Mouse (Mus musculus): ENCODE measurements around the gene Ankrd33. TPM values are rescaled to one million over a fixed set of nuclear protein-coding genes. Genes with fewer than 3 reads are reported as not detected.

The Ankrd33 gene
- polyA plus RNA-seq (2012; rRNA removed), result not detected in 2 replicates

DNA sequence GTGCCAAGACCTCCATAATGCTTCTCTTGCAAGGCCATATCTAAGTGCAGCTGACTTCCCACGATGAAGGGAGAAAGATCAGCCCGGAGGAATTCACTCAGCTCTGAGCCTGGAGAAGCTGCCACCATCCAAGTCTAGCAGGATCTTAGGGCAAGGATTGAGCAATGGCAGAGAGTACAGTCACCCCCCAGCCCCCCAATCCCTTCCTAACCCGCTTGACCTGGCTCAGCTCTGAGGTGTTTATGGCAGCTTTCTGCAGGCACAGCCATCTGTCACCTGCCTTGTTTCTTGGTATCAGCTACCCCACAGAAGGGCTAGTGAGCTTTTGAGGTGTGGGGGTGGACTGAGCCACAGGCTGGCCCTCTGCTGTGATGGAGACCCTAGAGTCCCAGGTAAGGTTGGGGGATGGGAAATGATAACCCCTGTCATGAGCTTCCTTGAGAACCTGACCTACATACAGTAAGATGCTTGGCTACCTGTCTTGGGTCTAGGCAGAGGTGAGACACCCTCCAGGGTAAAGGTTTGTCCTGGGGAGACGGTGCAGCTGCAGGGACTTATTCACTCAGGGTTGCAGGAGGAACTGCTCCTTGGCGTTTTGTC, at the start of gene Ankrd33:
Gene Ankrd33 (plus strand): TSS at position 245 of the 600 bp plus-strand sequence.
- DNase-seq, result no peak
- H3K27me3 ChIP-seq (replicated peaks; ENCODE audit: control insufficient read depth, insufficient read depth, low read length), result no peaks in the 10 kb centered on the region
- 82% methylated on average over 5 of the region's 5 CpGs for WGBS

DNA sequence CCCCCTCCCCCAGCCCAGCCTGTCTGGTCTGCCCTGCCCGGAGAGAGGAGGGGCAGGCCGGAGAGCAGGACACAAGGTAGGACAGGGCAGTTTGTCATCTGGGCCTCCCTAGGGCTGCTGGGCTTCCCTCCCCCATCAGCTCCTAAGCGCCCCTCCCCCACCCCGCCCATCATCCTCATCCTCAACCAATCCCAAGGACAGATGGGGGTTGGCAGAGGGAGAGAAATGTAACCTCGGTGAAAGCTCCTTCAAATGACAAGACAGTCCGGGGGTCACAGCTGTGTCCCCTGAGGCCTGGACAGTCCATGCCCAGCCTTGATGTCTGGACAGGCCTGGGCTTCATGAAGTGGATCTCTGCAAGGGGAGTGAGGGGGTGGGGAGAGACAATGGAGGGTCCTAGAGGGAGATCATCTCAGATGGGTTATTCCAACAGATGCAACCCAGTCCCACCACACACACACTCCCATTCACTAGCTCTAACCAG, 49.1 kb upstream of the Ankrd33 start:
- WGBS, result 41% methylated on average over 6 of the region's 6 CpGs
- no peak overlapping the region for H3K4me3 ChIP-seq (ENCODE audit: insufficient read depth, low read depth, low read length)
- no peak for DNase-seq
- no peak overlapping the region for H3K27ac ChIP-seq (ENCODE audit: insufficient read depth, low read depth, low read length)
- no peak for TF ChIP-seq POLR2A (IDR thresholded peaks at IDR 0.05; ENCODE audit: low read depth, low read length)
- TF ChIP-seq CTCF (conservative IDR thresholded peaks at IDR 0.05; ENCODE audit: insufficient read depth, insufficient read length, low read depth, low read length), result no peak
- H3K27me3 ChIP-seq (replicated peaks; ENCODE audit: control insufficient read depth, insufficient read depth, low read length), result no peaks in the 10 kb centered on the region
- H3K36me3 ChIP-seq (ENCODE audit: control insufficient read depth, insufficient read depth, low read length), result no peaks in the 10 kb centered on the region
- H3K4me1 ChIP-seq (ENCODE audit: control insufficient read depth, insufficient read depth, low read length), result peaks cover 47% of the 10 kb centered on the region

More for the DNA sequence above, at the start of gene Ankrd33:
- Histone ChIP-seq H3K27ac (ENCODE audit: insufficient read depth, low read depth, low read length) (no peak within 1 kb of the TSS), H3K4me3 (ENCODE audit: insufficient read depth, low read depth, low read length) (no peak within 1 kb of the TSS), H3K4me1 (ENCODE audit: control insufficient read depth, insufficient read depth, low read length) (no peaks in the 10 kb centered on the region; the same call in 1 of the 2 replicates), H3K36me3 (ENCODE audit: control insufficient read depth, insufficient read depth, low read length) (no peaks in the 10 kb centered on the region)
- TF ChIP-seq CTCF (conservative IDR thresholded peaks at IDR 0.05; ENCODE audit: insufficient read depth, insufficient read length, low read depth, low read length) (no peak), POLR2A (IDR thresholded peaks at IDR 0.05; ENCODE audit: low read depth, low read length) (no peak)

DNA sequence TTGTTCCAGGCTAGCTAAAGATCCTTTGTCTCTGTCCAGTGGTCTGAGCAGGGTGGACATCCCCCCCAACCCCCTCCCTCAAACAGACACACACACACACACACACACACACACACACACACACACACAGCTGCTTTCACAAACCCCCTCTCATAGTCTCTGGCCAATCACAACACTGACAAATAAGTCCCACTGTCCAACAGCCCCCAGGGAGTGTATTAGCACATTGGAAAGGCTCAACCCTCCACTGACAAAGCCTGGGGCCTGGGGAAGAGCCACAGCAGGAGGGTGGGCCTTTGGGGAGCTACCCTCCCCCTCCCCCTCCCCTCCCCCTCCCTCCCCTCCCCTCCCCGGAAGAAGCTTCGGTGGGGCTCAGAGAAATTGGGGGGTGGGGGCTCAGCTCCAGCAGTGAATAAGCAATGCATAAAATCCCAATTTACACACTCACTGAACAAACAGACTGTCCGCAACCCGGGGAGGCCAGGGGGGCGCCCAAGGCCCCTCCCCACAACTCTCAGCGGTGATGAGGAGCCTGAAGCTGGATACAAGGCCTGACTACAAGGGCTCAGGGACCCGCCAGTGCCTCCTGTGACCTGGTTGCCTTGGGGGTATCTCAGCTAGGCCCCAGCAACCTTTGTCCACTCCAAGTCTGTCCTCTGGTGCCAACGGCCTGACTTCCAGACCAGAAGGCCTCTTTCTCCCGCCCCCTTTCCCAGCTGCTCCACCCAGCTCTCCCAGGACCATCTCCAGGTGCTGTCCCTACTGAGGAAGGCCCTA, 48.4 kb upstream of the Ankrd33 start:
- Histone ChIP-seq H3K27ac (ENCODE audit: insufficient read depth, low read depth, low read length) (peak overlapping the region; percentile 0), H3K27me3 (replicated peaks; ENCODE audit: control insufficient read depth, insufficient read depth, low read length) (no peaks in the 10 kb centered on the region), H3K36me3 (ENCODE audit: control insufficient read depth, insufficient read depth, low read length) (no peaks in the 10 kb centered on the region), H3K4me1 (ENCODE audit: control insufficient read depth, insufficient read depth, low read length) (peaks cover 51% of the 10 kb centered on the region), H3K4me3 (ENCODE audit: insufficient read depth, low read depth, low read length) (no peak overlapping the region)
- TF ChIP-seq POLR2A (IDR thresholded peaks at IDR 0.05; ENCODE audit: low read depth, low read length) (no peak), CTCF (conservative IDR thresholded peaks at IDR 0.05; ENCODE audit: insufficient read depth, insufficient read length, low read depth, low read length) (no peak)
- peak; percentile 83 for DNase-seq
- 47% methylated on average over 7 of the region's 9 CpGs for WGBS

DNA sequence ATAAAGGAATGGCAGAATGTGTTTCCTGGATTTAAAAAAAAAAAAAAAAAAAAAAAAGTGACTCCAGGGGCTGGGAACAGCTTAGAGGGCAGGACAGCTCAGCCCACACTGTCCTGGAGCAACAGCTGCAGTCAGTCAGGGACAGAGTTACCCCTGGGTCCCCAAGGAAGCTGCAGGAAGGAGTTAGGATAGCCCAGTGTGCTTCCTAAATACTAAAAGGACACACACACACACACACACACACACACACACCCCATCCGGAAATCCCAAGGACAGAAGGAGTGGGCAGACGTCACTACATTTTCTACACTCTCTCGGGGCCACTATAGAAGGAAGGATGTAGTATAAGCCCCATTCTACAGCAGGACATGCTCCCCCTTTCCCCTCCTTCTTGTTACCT, 47.5 kb upstream of the Ankrd33 start:
- Histone ChIP-seq H3K4me1 (ENCODE audit: control insufficient read depth, insufficient read depth, low read length) (peaks cover 60% of the 10 kb centered on the region), H3K4me3 (ENCODE audit: insufficient read depth, low read depth, low read length) (no peak overlapping the region), H3K27ac (ENCODE audit: insufficient read depth, low read depth, low read length) (peak overlapping the region; percentile 78), H3K36me3 (ENCODE audit: control insufficient read depth, insufficient read depth, low read length) (no peaks in the 10 kb centered on the region), H3K27me3 (replicated peaks; ENCODE audit: control insufficient read depth, insufficient read depth, low read length) (no peaks in the 10 kb centered on the region)
- peak; percentile 56 for DNase-seq
- 47% methylated on average over 3 of the region's 3 CpGs for WGBS
- TF ChIP-seq CTCF (conservative IDR thresholded peaks at IDR 0.05; ENCODE audit: insufficient read depth, insufficient read length, low read depth, low read length), result no peak
- TF ChIP-seq POLR2A (IDR thresholded peaks at IDR 0.05; ENCODE audit: low read depth, low read length), result no peak

DNA sequence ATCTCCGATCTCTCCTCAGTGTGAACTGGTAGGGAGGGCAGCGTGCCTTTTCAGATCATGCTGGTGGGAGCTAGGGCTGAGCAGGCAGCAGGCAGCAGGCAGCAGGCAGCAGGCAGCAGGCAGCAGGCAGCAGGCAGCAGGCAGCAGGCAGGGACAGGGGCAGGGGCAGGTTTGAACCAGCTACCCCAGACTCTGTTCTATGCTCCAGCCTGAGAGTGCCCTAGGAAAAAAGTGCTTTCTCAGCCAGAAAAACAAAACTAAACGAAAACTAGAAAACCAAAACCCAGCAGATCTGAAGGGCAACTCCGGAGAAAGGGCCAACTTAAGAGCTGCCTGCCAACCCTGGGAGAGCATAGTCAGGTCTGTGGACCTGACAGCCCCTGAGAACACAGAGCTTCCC, 46.9 kb upstream of the Ankrd33 start:
- H3K4me1 ChIP-seq (ENCODE audit: control insufficient read depth, insufficient read depth, low read length), result peaks cover 64% of the 10 kb centered on the region
- TF ChIP-seq CTCF (conservative IDR thresholded peaks at IDR 0.05; ENCODE audit: insufficient read depth, insufficient read length, low read depth, low read length) (no peak), POLR2A (IDR thresholded peaks at IDR 0.05; ENCODE audit: low read depth, low read length) (no peak)
- no peaks in the 10 kb centered on the region for H3K36me3 ChIP-seq (ENCODE audit: control insufficient read depth, insufficient read depth, low read length)
- H3K27me3 ChIP-seq (replicated peaks; ENCODE audit: control insufficient read depth, insufficient read depth, low read length), result no peaks in the 10 kb centered on the region
- 42% methylated on average over 4 of the region's 4 CpGs for WGBS
- H3K4me3 ChIP-seq (ENCODE audit: insufficient read depth, low read depth, low read length), result no peak overlapping the region
- peak; percentile 82 for DNase-seq
- peak overlapping the region; percentile 78 for H3K27ac ChIP-seq (ENCODE audit: insufficient read depth, low read depth, low read length)

DNA sequence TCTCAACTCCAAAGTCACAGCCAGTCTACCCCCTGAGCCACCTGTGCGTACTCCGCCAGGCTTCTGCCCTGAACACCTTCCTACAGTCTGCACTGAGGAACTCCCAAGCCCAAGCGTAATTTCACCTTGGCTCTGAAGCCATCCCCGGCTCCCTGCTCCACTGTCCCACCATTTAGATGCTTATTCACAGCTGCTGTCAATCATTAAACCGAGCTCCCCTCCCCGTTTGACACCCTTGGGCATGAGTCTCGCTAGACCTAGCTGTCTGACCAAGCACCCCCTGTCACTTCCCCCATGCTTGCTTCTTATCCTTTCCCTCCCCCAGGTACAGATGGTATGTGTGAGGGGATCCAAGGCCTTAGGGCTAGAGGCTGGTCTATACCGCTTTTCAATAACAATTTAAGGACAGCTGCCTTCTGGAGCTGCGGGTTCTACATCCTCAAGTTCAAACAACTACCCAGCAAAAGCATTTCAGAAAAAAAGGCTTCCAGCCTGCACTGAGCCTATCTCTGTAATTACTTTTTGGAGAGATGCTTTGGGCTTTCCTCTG, 45.8 kb upstream of the Ankrd33 start:
- 41% methylated on average over 9 of the region's 9 CpGs for WGBS
- H3K36me3 ChIP-seq (ENCODE audit: control insufficient read depth, insufficient read depth, low read length), result no peaks in the 10 kb centered on the region
- H3K4me1 ChIP-seq (ENCODE audit: control insufficient read depth, insufficient read depth, low read length), result peaks cover 72% of the 10 kb centered on the region
- DNase-seq, result peak; percentile 93
- H3K4me3 ChIP-seq (ENCODE audit: insufficient read depth, low read depth, low read length), result no peak overlapping the region
- H3K27me3 ChIP-seq (replicated peaks; ENCODE audit: control insufficient read depth, insufficient read depth, low read length), result no peaks in the 10 kb centered on the region
- no peak for TF ChIP-seq POLR2A (IDR thresholded peaks at IDR 0.05; ENCODE audit: low read depth, low read length)
- TF ChIP-seq CTCF (conservative IDR thresholded peaks at IDR 0.05; ENCODE audit: insufficient read depth, insufficient read length, low read depth, low read length), result no peak
- peak overlapping the region; percentile 78 for H3K27ac ChIP-seq (ENCODE audit: insufficient read depth, low read depth, low read length)

DNA sequence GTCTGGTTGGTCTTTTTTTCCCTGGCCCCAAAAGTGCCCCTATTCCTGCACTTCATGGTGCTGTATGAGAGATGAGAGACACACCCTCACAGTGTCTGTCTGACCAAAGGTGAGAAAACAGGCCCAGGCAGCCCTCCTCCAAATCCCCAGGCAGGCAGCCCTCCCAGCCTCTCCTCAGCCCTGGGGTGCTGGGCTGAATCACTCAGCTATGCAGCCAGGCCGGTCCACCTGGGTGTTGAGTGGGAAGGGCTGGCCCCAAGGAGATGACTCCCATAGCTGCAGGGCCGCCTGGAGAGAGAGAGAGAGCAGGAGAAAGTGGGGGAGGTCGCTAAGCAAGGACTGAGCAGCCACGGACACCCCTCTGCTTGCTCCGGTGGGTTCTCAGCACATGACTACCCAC, 44.8 kb upstream of the Ankrd33 start:
- Histone ChIP-seq H3K36me3 (ENCODE audit: control insufficient read depth, insufficient read depth, low read length) (no peaks in the 10 kb centered on the region), H3K4me3 (ENCODE audit: insufficient read depth, low read depth, low read length) (no peak overlapping the region), H3K4me1 (ENCODE audit: control insufficient read depth, insufficient read depth, low read length) (peaks cover 82% of the 10 kb centered on the region), H3K27me3 (replicated peaks; ENCODE audit: control insufficient read depth, insufficient read depth, low read length) (no peaks in the 10 kb centered on the region), H3K27ac (ENCODE audit: insufficient read depth, low read depth, low read length) (peak overlapping the region; percentile 58)
- no peak for TF ChIP-seq POLR2A (IDR thresholded peaks at IDR 0.05; ENCODE audit: low read depth, low read length)
- no peak for TF ChIP-seq CTCF (conservative IDR thresholded peaks at IDR 0.05; ENCODE audit: insufficient read depth, insufficient read length, low read depth, low read length)
- WGBS, result 22% methylated on average over 5 of the region's 5 CpGs
- peak; percentile 85 for DNase-seq
